Mouse (Mus musculus): Measurements from ENCODE around the gene Fcgbp.
"Not testable (repeated sequence)": the region's sequence is repeated elsewhere in the genome, so short reads cannot be mapped to it uniquely, and the experiment has no call there.

Fcgbp gene

DNA sequence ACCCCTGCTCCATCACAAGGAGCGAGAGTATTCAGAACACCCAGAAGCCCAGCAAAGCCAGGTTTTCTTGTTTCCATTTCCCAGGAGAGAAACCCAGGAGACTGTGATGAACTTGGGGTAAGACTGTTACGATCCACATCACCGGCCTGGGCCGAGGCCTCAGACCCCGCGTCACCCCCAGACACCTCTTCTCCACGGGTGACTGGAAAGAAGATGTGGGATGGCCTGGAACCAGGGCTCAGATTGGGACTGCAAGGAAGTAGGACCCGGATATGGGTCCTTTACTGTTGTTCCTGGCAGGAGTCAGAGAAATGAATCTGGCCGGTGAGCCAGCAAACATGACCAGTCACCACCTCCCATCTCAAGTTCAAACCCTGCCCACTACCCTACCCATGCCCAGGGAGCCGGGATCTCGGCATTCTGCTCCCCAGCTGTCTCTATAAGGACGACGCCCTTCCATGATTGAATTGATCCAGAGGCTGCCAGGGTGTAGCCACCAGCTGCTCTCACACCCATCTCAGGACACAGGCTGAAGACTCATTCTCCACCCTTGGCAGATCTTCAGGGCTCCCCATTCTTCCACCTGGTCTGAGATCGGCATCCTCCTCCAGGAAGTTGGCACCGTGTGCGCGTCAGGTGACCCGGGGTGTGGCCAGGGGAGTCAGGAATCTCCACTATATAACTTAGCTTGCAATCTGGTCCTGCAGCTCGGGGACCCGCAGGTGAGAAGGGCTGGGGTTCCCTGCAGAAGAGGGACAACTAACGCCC, at the start of gene Fcgbp:
Gene Fcgbp, plus strand, starts transcription at position 706 of the 768 bp plus-strand sequence.
- DNase-seq (ENCODE audit: low spot score in 2 of 2), result no peak

GRCm38 (mm10) chr7:28044524-28044923, 26.5 kb upstream of the Fcgbp start:
- DNase-seq (ENCODE audit: low spot score in 2 of 2), result no peak

DNA sequence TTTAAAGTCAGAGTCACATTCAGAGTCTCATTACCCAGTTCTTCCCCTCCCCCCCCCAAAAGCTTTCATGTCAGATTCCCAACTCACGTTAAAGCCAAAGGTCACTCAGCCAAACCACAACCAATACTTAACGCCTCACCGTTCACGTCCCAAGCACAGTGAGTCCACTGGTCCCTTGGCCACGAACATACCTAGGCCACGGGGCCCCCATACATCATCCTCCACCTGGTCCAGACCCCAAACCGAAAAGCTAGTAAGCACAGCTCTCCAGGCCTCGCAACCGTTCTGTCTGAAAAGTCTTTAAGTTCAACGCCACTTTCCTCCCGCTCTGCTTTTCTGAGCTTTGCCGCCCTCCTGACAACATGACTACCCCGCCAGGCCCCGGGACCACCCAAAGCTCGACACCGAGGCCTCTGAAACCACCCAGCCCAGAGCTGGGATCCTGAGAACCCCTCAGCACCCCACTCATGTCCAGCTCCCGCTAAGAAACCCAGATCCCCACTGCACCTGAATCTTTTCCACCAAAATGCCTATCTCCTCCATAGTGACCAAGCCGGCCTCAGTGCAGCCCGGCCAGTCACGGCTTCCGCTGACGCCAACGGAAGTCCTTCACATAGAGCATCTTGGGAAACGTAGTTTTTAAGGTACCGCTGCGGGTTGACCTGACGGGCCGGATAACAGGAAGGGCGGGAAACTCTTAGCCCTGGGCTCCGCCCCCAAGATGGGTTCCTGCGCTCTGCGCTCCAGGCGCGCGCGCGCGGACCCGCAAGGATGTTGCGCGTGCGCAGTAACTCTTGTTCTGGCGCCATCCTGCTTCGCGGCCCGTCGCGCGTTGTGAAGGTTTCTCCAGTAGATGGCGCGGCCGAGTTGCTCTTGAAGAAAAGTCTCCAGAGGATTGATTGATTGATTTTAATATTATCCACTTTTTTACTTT, 21.3 kb upstream of the Fcgbp start, which contains the start of gene Psmc4:
Gene Psmc4, minus strand, starts transcription at position 626 of the 934 bp plus-strand sequence.
- DNase-seq (ENCODE audit: low spot score in 2 of 2), result peak; percentile 97

DNA sequence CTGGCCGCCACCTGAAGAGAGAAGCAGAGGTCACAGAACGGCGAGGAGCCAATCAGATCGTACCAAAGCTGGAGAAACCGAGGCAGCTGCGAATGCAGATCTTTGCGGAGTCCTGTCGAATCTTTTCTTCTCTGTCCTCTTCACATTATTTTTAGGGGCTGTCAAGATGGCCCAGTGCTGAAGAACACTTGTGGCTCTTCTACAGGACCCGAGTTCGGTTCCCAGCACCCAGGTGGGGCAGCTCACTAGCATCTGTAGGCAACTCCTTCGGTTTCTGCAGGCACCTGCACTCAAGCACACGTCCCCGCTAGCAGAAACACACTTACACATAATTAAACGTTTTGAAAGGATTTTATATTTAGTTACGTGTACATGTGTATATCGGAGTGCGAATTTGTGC, 20.5 kb upstream of the Fcgbp start:
- DNase-seq (ENCODE audit: low spot score in 2 of 2), result no peak

GRCm38 (mm10) chr7:28053046-28053930, 17.7 kb upstream of the Fcgbp start:
- DNase-seq (ENCODE audit: low spot score in 2 of 2), result no peak

DNA sequence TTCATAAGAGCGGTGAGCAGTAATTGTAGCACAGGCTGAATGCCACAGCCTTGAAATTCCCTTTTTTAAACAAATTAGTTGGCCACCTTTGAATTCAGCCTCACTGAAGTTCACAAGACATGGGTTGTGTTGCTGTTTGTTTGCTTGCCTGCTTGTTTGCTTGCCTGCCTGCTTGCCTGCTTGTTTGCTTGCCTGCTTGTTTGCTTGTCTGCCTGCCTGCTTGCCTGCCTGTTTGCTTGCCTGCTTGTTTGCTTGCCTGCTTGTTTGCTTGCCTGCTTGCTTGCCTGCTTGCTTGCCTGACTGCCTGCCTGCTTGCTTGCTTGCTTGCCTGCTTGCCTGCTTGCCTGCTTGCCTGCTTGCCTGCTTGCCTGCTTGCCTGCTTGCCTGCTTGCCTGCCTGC, 11.1 kb upstream of the Fcgbp start:
- no peak for DNase-seq (ENCODE audit: low spot score in 2 of 2)

GRCm38 (mm10) chr7:28068661-28069060, 2.4 kb upstream of the Fcgbp start:
- no peak for DNase-seq (ENCODE audit: low spot score in 2 of 2)

DNA sequence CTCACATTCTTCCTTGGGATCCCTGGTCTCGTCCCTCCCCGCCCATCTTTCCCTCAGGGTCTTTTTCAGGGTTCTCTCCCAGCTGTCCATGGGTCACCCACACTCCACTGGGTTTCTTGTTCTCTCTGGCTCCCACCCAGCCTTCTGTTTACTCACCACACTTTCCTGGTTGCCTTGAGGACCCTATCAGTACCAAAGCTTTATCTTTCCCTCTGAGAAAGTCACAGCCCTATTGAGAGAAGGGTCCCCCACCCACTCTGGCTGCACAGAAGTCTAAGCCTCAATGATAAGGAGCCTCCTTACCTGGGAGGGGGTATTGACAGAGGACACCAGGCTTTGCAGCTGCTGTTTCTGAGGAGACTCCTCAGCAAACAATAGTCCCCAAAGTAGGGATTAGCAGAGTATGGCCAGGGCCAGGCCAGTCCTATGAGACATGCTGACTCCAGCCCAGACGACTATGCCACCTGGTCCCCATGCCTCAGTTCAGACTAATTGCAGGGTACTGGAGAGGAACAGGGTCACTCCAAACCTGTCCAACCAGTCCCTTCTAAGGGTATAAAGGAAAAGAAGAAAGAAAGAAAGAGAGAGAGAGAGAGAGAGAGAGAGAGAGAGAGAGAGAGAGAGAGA, 1.4 kb upstream of the Fcgbp start:
- DNase-seq (ENCODE audit: low spot score in 2 of 2), result no peak

DNA sequence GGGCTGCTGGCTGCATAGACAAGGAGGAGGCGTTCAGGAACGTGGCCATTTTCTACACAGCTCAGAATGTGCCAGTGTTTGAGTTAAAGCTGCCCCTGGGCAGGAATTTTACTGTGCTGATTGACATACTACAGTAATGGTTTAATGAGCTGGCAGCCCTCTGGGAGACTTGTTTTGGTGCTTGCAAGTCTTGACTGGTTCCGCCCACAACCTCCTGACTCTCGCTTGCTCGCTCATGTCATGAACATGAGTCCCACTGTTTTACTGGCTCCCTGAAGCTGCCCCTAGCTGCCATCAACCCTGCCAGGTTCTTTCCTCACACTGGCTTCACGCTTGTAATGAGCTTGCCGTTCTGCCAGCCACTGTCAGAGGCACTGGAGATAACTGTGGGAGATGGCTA, 13.2 kb downstream of the Fcgbp start:
- no peak for DNase-seq (ENCODE audit: low spot score in 2 of 2)

- DNase-seq (ENCODE audit: low spot score in 2 of 2), result no peak
These were observed 15.2 kb downstream of the Fcgbp start for GRCm38 (mm10) chr7:28086236-28086635.

- no peak for DNase-seq (ENCODE audit: low spot score in 2 of 2)
These were observed 22.5 kb downstream of the Fcgbp start for GRCm38 (mm10) chr7:28093541-28093940.

DNA sequence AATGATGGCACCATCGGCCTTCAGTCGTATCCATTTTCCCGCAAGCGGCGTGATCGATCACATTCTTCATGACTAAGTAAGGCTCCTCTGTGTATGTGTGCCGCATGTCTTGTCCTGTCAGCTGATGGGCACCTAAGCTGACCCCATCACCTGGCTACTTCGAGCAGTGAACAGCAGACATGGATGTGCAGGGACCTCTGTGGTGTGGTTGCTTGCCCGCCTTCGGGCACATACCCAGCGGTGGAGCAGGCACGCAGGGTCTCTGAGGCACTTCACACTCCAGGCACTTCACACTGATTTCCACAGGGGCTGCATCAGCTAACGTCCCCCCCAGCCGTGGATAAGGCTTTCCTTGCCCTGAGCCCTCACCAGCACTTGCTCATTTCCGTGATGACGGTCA, 28.1 kb downstream of the Fcgbp start:
- DNase-seq (ENCODE audit: low spot score in 2 of 2), result no peak

- no peak for DNase-seq (ENCODE audit: low spot score in 2 of 2)
These were observed 29.9 kb downstream of the Fcgbp start for GRCm38 (mm10) chr7:28100596-28101590.

GRCm38 (mm10) chr7:28102936-28103335, 31.9 kb downstream of the Fcgbp start:
- not testable (repeated sequence) for DNase-seq (ENCODE audit: low spot score in 2 of 2)

DNA sequence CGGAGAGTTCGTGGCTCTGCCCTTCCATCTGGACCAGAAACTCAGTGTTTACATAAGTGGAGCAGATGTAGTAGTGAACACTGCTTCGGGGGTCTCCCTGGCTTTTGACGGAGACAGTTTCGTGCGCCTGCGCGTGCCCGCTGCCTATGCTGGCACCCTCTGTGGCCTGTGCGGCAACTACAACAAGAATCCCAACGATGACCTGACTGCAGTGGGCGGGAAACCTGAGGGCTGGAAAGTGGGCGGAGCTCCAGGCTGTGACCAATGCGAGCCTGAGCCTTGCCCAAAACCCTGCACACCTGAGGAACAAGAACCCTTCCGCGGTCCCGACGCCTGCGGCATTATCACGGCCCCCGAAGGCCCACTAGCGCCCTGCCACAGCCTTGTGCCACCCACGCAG, 33.6 kb downstream of the Fcgbp start:
- no peak for DNase-seq (ENCODE audit: low spot score in 2 of 2)

DNA sequence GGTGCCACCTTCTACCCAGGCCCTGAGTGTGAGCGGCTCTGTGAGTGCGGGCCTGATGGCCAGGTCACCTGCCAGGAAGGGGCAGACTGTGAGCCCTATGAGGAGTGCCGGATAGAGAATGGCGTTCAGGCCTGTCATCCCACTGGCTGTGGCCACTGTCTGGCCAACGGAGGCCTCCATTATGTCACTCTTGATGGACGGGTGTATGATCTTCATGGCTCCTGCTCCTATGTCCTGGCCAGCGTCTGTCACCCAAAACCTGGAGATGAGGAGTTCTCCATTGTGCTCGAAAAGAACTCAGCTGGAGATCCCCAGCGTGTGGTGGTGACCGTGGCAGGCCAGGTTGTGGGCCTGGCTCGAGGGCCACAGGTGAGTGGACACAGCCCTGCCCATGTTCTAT, 35.2 kb downstream of the Fcgbp start:
- DNase-seq (ENCODE audit: low spot score in 2 of 2), result no peak

DNA sequence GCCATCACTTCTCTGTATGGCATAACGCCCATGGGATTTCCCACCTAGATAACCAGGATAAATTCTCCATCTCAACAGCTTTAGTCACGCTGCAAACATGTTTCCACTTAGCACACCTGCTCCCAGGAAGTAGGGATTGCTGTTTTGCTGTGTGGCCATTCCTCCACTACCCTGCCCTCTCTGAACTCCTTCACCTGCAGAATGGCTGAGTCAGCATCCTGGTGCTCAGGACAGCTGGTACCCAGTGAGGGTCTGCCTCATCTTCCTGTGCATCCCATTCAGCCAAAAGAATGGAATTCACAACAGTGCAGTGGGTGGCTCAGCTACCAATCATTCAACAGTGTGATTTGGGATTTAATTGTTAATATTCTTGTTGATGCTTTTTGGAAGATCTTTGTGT, 43.6 kb downstream of the Fcgbp start:
- no peak for DNase-seq (ENCODE audit: low spot score in 2 of 2)

DNA sequence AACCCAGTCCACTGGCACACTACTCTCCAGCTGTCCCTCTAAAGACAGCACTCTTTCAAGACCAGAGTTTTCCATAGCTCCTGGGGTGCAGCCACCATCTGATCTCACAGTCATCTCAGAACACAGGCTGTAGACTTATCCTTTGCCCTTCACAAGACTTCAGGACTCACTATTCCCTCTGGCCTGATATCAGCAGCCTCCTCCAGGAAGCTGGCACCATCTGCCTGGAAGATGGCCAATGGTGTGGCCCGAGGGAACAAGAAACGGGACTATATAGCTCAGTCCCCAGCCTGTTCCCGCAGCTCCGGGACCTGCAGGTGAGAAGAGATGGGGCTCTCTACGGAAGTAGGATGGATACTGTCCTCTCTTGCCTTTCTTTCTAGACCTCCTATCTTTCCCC, 58.1 kb downstream of the Fcgbp start, which contains the start of gene 9530053A07Rik:
Gene 9530053A07Rik, plus strand, starts transcription at position 301 of the 400 bp plus-strand sequence.
- DNase-seq (ENCODE audit: low spot score in 2 of 2), result no peak

DNA sequence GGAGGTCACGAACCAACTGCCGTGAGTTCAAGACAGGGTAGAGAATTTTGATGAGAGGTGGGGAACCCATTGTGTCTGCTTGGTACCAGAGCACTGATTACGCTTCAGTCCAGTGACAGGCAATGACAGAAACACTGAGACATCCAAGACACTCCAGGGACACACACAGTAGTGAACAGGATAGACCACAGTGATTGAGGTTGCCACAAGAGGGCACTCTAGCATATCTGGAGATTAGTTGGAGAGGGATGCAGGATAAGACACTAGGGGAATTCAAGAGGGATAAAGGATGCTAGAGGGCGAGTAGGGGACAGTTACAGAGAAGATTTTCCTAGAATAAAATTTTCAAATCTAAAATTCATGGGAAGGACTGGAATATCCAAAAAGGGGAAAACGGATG, 66.6 kb downstream of the Fcgbp start:
- DNase-seq (ENCODE audit: low spot score in 2 of 2), result peak in 1 of 2 experiments; percentile 39

DNA sequence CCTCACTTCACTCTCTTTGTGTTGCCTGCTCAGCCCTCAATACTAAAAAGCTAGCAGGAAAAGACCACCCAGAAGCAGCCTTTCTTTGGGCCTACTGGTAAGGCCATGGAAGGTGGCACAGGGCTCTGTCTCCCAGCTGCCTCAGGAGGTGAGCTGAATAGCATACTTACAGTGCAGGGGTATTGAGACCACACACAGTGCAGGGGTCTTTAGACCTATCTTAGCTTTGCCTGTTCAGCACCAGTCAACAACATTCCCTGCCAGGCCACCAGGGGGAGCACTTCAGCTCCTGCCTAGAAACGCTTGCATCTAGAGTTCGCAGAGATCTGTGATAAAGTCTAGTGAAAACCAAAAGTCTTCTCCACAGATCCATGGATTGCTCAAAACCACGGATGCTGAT, 77.2 kb downstream of the Fcgbp start:
- DNase-seq (ENCODE audit: low spot score in 2 of 2), result peak in 1 of 2 experiments; percentile 46

Measured in frontal cortex, postnatal 14 days (tissue).